Mouse (Mus musculus): Measurements from ENCODE around the gene Grin1.
A peak's percentile ranks its signal among the peaks of the same experiment; 100 is the strongest.

Gene Grin1

DNA sequence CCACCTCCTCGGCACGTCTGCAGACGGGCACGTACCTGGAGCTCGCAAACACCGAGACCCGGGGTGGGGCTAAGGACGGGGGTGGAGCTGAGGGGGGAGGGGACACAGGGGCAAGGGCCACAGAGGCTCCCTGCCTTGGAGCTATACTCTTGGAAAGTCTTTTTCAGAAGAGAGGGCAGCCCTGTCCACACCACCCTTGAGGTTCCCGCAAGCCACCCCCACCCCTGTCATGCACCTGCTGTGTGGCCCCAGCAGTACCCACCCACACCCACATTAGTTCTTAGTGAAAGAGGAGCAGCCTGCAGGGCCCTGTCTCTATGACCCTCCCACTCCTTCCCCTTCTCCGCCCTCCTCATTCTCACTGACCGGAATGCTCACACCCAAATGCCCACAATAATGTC is 7.5 kb downstream of the Grin1 start:
- DNase-seq: no peak

DNA sequence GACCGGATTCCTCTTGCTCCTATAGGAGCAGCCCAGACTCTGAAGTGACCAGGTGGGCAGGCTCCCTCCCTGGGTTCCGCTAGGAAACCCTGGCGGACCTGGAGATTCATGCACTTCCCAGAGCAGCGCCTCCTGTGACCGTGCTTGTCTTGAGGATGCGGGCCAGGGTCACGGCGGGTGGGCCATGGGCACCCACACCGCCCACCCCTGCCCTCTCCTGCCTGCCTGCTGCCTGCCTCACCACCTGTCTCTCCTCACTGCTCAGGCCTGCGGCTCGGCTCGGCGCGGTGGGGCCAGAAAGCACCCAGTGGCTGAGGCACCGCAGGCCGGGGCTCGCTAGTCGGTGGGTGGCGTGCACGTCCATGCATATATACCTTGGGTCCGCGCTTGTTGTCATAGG is 8.0 kb downstream of the Grin1 start:
- DNase-seq: no peak

DNA sequence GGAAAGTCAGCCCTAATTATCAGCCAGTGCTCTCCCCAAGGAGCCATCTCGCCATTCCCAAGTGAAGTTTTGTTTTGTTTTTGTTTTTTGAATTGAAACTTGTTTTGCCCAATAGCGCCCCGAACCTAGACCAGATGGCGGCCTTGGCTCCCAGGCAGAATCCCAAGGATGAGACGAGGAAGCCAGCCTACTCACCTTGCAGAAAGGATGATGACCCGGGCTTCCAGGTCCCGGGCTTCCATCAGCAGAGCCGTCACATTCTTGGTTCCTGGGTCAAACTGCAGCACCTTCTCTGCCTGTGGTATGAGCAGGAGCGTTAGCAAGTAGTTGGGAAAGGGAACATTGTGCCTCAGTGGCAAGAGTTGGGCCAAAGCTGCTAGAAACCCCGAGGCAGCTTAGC is 8.8 kb downstream of the Grin1 start:
- DNase-seq: no peak

DNA sequence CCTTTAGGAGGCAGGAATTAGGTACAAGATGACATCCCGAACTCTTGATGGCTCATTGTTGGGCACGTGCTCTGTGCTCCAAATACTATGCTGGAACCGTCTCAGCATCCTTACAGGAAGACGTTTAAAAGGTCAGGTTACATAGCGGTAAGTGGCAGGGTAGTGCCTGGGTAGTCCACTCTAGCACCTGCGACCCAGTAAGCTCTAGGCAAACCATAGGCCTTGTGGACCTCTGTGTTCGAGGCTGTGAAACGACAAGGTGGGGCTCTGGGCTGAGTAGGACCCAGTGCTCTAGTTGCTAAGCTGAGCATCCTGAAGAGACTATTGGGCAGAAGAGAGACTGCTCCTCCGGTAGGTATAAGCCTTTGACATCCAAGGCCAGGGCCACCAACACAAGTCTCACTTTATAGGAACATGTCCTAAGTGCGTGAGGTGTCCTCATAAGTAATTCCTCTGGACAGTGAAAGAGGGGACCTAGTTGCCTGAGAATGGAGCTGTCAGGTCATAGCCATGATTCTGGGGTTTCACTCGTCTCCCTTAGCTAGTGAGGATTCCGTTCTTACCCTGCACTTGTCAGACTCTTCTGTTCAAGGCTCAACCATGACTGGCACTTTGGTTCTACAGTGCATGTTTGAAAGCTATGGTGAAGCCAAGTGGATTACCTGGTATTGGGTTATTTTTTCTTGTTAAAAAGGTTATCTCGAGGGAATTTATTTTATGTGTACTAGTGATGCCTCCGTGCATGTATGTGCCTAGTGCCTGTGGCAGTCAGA is 13.2 kb downstream of the Grin1 start:
- DNase-seq: no peak

DNA sequence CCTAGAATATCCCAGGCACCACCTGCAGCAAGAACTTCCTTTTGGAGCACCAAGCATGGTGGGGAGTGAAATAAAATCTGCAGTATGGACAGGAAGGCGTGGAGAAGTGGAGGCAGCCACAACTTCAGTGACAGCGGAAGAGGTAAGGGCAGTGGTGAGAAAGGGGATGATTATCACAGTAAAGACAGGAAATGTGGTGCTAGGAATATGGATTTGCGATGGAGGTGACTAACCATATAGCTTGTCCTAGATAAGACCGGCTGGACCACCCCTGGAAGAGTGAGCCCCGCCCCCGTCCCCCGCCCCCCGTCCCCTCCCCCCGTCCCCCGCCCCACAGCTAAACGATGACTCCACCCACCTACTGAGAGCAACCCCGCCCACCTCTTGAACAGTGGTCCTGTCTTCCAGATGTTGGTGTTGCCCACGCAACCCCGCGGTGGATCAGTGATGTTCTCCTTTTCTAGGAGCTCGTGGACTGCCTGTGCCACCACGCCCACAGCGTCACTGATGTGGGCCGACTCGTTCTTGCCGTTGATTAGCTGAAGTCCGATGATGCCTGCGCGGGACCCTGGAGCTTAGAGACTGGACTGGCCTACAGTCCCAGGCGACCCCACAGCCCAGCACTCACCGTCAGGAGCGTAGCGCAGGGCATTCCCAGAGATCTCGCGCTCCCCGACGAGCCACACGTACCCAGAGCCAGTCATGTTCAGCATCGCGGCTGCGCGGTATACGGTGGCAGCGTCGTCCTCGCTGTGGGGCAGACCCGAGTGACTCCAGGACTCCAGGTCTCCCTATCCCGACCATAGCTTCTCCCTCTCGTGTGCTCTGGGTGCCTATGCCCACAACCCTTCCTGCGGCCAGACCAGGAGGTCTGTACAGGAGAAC is 14.1 kb downstream of the Grin1 start:
- no peak for DNase-seq

DNA sequence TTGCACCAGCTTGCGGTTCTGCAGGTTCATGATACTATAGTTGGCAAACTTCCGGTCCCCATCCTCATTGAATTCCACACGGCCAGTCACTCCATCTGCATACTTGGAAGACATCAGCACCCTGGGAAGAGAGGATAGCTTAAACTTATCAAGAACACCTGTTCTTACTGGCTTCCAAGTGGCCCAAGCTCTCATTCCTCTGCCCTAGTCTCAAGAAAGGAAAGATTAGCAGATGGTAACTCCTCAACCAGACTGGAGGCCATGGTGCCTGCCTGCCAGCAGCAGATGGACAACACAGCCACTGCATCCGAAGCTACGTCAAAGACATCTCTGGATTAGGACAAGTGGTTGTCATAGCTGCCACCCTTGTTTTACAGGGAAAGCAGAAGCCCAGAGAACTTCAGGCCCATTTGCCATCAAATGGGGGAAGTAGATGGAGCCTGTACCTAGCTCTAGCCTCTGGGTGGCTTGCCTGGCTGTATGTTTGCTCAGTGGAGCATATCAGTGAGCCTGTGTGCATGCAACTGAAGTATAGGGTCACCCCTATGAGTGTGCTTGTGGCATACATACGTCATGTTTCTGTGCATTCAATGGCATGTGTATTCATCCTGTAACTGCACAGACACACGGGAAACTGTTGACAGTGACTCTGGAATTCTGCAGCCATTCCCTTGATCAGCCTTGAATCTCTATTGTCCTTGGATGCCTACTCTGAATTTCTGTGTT is 14.9 kb downstream of the Grin1 start:
- DNase-seq: no peak

DNA sequence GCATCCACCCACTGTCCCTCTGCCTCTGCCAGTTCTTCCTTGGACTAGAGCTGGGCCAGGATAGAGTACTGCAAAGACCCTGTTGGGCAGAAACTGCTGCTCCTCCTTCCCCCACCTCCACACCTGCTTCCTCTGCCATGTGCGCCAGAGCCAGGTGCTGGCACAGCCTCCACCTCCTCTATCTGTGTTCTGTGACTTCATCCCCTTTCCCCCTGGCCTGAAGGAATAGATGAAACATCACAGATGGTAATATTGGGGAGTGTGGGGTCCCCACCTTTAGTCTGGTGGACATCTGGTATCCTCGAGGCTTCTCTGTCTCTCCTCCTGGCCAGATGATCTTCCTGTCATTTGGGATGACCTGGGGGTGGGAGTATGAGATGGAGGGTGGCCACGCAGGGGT is 15.5 kb downstream of the Grin1 start:
- DNase-seq: no peak

DNA sequence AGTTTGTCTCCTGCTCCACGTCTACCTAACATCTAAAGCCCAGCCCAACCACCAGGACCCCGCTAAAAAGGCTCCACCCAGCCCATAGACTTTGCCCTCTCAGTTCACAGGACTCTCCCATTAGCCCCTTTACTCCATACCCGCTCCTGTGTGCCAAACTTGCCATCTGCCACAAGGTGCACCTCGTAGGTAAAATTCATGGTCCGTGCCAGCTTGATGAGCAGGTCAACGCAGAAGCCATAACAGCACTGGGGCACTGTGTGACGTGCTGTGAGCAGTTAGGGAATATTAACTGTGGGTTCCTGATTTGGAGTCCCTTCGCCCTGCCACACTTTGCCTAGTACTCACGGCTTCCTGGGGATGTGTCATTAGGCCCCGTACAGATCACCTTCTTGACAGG is 20.9 kb downstream of the Grin1 start:
- no peak for DNase-seq

DNA sequence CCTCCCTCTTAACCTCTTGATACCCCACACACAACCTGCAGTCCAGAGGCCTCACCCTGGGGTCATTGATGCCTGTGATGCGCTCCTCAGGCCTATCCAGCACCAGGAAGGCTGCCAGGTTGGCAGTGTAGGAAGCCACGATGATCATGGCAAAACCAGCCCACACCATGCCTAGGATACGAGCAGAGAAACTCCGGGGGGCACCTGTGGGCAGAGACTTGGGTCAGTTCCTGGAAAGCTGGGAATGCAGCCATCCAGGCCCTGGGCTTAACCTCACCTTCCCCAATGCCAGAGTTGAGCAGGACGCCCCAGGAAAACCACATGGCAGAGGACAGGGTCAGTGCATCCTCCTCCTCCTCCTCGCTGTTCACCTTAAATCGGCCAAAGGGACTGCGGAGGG is 21.9 kb downstream of the Grin1 start:
- no peak for DNase-seq

DNA sequence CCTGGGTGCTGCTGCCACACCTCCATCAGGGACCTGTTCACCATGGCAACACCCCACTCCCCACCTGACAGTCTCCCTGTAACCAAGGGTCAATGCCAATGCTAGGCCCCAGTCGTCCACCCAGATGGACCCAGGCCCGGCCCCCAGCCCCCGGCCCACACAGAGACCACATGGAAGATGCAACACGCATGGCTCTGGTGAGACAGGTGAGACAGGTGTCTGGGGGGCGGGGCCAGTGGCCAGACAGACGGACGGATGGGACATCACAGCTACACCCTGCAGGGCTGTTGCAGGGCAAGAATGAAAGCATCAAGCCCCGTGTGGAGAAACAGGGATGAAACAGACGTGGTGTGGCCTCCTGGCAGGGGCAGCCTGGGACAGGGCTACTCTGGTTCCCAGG is 25.3 kb downstream of the Grin1 start:
- no peak for DNase-seq

DNA sequence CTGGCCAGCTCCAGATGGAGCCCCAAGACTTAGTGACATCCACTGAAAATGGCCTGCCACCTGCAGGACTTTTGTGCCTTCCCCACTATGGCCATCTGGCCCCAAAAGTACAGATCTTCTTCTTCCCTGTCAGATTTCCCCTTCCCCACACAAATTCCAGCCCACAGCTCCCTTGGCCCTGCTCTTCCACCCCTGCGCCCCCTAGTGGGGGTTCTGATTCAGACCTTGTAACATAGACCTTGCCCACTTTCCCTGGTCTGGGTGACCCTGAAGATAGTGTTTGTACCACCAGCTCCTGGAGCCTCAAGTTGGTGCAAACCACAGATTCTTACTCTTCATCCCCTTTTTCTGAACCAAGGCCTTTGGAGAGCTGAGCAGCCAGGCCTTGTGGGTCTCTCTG is 26.1 kb downstream of the Grin1 start:
- peak; percentile 76 for DNase-seq

DNA sequence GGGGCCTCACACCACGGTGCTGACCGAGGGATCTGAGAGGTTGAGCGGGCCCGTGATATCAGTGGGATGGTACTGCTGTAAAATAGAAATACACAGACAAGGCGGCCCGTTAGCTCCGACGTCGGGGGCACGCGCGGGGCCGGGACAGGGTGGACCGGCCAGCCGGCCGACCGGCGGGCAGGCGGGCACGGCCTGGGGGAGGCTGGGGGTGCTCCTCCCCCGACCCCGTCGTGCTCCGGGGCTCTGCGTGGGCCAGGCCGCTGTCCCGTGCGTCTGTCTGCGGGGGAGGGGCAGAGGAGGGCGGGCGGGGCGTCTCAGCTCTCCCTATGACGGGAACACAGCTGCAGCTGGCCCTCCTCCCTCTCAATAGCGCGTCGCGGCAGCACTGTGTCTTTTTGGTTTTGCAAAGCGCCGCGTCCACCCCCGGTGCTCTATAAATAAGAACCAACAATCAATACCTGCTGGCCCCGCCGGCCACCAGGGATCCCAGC is 26.9 kb downstream of the Grin1 start:
- no peak for DNase-seq

DNA sequence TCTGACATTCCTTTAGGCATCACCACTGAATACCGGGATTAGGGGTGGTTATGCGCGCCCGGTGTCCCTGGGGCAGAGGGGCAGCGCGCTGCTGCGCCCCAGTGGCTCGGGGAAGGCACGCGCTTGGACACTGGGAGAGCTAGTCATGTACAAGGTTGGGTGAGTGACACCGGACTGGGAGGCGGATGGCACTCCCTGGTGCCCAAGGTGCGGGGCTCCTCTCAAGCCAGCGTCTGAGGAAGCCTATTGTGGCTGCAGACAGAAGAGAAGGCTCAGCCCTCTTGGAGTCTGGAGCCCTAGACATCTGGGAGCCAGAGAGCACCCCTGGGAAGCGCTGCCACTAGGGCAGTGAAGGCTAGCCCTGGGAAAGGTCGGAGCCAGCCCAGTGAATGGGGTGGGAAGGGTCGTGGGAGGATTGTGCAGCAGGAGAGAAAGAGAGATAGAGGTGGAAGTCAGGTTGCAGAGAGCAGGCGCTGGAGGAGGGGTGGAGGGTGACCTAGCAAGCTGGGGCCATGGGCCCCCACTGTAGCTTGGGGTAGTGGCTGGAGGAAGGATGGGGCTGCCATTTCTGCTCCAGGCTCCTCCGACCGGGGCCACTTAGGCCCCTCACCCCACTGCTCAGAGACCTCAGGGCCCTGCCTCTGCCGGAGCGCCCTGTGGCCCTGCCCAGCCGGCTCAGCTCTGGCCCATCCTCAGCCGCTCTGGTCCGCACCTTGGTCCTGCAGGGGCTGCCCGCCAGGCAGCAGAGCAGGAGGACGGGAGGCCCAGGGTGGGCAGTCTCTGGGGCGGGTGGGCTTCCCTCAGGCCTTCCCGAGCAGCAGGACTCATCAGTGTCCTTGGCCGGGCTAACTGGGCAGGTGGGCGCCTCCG is 27.6 kb downstream of the Grin1 start:
- DNase-seq: no peak

DNA sequence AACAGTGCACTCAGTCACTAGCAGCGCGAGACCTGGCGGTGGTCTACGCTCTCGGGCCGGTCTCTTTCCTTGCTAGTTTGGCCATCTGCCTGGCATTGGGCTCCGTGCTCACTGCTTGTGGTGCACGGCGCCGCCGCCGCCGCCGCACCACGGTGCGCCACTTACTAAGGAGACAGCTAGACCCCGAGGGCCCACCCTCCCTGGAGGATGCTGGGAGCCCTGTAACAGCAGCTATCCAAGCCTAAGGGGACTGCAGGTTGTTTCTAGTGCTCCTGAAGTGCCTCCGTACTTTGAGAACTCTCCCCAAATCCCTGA is 28.2 kb downstream of the Grin1 start:
- DNase-seq: no peak

DNA sequence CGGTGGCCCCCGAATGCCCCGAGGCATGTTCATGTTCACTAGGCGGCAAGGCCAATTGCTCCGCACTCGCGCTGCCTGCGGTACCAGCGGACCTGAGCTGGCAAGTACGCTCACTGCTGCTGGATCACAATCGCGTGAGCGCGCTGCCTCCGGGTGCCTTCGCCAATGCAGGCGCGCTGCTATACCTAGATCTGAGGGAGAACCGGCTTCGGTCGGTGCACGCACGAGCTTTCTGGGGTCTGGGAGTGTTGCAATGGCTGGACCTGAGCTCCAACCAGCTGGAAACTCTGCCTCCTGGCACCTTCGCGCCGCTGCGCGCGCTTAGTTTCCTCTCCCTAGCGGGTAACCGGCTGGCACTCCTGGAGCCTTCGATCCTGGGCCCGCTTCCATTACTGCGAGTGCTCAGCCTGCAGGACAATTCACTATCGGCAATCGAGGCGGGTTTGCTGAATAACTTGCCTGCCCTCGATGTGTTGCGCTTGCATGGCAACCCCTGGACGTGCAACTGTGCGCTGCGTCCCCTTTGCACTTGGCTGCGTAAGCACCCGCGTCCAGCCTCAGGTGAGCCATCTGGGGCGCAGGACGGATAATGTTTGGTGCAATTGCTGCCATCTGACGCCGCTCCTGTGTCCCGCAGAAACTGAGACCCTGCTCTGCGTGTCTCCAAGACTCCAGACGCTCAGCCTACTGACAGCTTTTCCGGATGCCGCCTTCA is 28.7 kb downstream of the Grin1 start:
- DNase-seq: no peak

DNA sequence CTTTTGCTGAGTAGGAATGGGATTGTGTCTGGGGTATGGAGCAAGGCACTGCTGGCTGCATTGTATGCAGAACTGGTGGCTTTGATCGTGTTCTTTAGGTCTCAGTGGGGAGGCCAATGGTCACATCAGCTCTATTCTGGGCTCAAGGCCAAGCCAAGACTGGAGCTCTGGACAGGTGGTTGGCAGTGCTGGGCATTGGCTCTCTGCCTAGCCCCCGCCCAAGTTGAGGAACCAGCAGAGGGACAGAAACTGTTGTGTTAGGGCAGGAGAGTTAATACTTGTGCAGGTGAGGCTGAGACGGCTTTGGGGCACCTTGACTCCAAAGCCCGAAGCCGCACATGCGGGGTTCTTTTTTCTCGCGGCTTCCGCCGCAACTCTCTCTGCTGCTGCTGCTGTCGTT is 29.3 kb downstream of the Grin1 start, which contains the start of gene Lrrc26:
TSS of gene Lrrc26 (plus strand) at position 265 of the 400 bp plus-strand sequence.
- DNase-seq: no peak

DNA sequence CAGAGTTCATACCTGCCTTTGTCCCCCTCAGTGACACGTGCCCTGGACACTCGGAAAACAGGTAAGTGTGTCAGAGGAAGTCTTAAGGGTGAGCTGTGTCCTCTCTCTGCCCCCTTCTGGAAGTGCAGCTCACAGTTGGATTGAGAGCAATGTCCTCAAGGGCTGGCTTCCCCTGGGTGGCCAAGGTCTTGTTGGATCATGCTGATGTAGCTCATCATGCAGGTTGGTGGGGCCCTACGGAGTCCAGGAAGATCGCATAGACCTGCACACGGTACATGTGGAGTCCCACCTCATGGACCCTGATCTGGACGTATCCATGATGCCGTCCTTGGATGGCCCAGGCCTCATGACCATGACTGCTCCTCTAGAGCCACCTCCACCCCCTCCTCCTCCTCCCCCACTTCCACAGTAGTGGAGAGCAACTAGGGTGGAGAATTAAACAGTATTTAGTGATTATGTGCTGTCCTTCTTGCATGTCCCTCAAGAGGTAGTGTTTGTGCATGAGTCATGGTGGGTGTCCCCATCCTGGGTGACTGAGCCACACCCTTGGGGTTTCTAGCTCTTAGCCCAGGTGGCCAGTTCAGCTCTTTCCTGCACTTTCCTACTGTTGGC is 30.1 kb downstream of the Grin1 start:
- DNase-seq: no peak

DNA sequence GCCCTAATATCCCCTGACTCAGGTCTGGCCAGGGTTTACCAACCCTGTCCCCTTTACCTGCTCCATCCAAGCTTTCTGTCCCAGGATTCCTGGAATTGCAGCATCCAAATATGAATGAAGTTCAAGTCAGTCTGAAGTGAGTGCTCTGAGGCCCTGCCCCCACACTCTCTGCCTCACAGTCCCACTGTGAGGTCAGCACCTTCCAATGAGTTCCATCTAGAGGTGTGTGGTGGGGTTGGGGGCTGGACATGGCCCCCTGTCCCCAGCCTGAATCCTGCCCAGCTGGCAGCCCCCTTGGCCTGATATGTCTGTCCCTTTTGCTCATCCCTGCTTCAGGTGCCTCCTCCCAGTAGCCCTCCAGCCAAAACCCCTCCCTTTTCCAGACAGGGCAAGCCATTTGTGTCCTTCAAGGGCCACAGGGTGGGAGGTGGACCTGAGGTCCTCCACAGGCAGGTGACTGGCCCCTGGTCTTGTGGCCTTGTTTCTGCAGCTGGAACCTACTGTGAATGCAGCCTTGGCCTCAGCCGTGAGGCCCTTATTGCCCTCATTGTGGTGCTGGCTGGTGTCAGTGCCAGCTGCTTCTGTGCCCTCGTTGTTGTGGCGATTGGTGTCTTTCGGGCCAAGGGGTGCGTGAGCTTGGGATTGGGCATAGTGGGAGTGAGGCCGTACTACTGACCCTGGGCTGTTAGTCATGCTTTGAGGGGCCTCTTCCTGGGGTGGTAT is 30.9 kb downstream of the Grin1 start, which contains the start of gene Tmem210:
TSS of gene Tmem210 (plus strand) at position 219 of the 723 bp plus-strand sequence.
- no peak for DNase-seq

DNA sequence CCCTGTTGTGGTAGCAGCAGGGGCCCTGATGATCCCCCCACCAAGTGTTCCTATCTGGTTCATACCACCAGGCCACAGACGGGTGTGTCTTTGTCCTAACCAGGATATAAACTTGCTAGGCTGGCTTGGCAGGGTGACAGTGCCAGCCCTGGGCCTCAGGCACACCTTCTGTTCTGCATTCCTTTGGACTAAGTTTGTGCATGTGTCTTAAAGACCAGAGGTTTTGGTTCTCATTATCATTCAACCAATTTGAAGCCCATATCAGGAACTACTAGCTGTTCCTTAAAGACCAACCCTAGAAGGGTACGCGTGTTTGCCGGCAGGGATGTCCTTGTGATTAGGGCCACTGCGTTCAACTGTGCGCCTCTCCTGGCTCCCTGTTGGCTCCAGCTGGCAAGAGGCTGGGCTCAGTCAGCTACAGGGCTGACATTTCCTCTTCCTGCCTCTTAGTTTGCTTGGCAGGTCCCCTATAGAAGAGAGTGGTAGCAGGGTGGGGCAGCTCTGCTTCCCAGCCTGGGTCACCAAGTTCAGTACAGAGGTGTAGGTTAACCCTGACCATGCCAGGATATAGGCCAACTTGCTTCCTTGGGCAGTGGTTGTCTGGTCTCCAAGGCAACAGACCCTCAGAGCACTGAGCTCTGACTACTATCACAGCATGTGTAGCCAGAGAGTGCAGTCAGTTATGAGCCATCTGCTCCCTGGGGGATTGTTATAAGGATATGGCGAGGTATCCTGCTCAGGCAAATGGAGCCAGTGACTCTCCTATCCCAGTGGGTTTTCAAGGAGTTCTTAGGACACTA is 31.9 kb downstream of the Grin1 start:
- DNase-seq: no peak

DNA sequence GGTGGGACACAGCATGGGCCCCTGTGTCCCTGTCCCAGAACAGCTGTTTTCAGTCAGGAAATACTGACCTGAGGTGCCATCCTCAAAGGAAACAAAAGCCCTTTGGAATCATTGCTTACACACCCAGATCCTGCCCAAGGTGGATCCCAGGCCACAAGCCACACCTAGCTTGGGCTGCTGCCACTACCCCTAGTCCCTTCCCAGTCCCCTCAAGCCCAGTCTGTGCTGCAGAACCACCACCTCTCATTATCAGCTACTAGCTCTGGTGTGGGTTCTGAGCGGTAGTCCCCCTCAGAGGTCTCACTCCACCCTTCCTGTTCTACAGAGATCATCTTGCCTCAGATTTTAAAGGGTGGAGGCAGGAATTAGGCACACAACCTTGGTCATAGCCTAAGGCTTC is 32.7 kb downstream of the Grin1 start:
- no peak for DNase-seq
